13 mouse cellular contexts compared by ENCODE assay signal in genomic region chr16:31424416-31425187, GRCm38 (mm10). TPM values are rescaled to one million over a fixed set of nuclear protein-coding genes. Genes with fewer than 3 reads are reported as not detected.
A peak's percentile ranks its signal among the peaks of the same experiment; 100 is the strongest.
DNase-seq lines count a peak whose midpoint lies in the region; ATAC-seq and TF ChIP-seq lines count a peak whose summit lies in the region.
"Had no signal": no experiment of that assay in that cellular context is flagged by ENCODE, and none has a peak within 500 bp of the region (broad histone marks: within the 10 kb centered on the region; RNA-seq: fewer than 3 reads in every experiment).

No protein-coding gene starts in this region.

- TF ChIP-seq CTCF in heart, adult 2 months (IDR thresholded peaks at IDR 0.05), result no peak

- H3K27ac ChIP-seq in heart, adult 2 months, result no peak overlapping the region
- no peak overlapping the region for H3K27ac ChIP-seq in liver, embryonic 15.5 days (replicated peaks)
- H3K27ac ChIP-seq in limb, embryonic 10.5 days, result no peak overlapping the region
- H3K27ac ChIP-seq: heart, embryonic 15.5 days; midbrain, embryonic 15.5 days; stomach, embryonic 15.5 days had no signal

- 93% methylated on average over 4 of the region's 4 CpGs for WGBS in heart, adult 2 months
- WGBS in liver, embryonic 15.5 days (ENCODE audit: insufficient replicate concordance), result 52% methylated on average over 4 of the region's 4 CpGs
- 86% methylated on average over 4 of the region's 4 CpGs for WGBS in limb, embryonic 10.5 days

- H3K4me2 ChIP-seq in liver, embryonic 15.5 days, result peak overlapping the region; percentile 41
- H3K4me2 ChIP-seq: heart, embryonic 15.5 days; midbrain, embryonic 15.5 days; stomach, embryonic 15.5 days had no signal

- ATAC-seq in liver, embryonic 15.5 days (ENCODE audit: insufficient read depth), result no peak
- ATAC-seq: forebrain, embryonic 16.5 days; midbrain, embryonic 15.5 days had no signal

- no peaks in the 10 kb centered on the region for H3K36me3 ChIP-seq in heart, adult 2 months (ENCODE audit: control insufficient read depth, insufficient read depth, low read length)
- H3K36me3 ChIP-seq in liver, embryonic 15.5 days (replicated peaks), result no peaks in the 10 kb centered on the region
- H3K36me3 ChIP-seq in limb, embryonic 10.5 days, result no peaks in the 10 kb centered on the region
- H3K36me3 ChIP-seq: heart, embryonic 15.5 days; midbrain, embryonic 15.5 days; stomach, embryonic 15.5 days had no signal

- H3K79me2 ChIP-seq in heart, adult 2 months (replicated peaks; ENCODE audit: control insufficient read depth, insufficient read depth, low read length), result no peaks in the 10 kb centered on the region

- H3K9ac ChIP-seq in heart, adult 2 months (ENCODE audit: low read depth, low read length), result no peak overlapping the region
- no peak overlapping the region for H3K9ac ChIP-seq in liver, embryonic 15.5 days
- H3K9ac ChIP-seq: heart, embryonic 15.5 days; midbrain, embryonic 15.5 days; stomach, embryonic 15.5 days had no signal

- H3K4me1 ChIP-seq in heart, adult 2 months (ENCODE audit: control insufficient read depth, insufficient read depth, low read length), result no peaks in the 10 kb centered on the region
- peaks cover 43% of the 10 kb centered on the region for H3K4me1 ChIP-seq in liver, embryonic 15.5 days (replicated peaks)
- peaks cover 14% of the 10 kb centered on the region for H3K4me1 ChIP-seq in limb, embryonic 10.5 days
- H3K4me1 ChIP-seq: stomach, embryonic 15.5 days had no signal

- DNase-seq in heart, adult 11 months, result peak; percentile 86
- no peak for DNase-seq in heart, adult 2 months
- peak; percentile 25 for DNase-seq in R1 (ENCODE audit: low read depth, low spot score)
- DNase-seq in thymus, postnatal 4 days, result peak; percentile 22
- no peak for DNase-seq in limb, embryonic 10.5 days (ENCODE audit: low spot score)
- no peak for DNase-seq in heart, adult 9 months (ENCODE audit: low spot score in 2 of 2)
- no peak for DNase-seq in adrenal gland, postnatal 4 days (ENCODE audit: low spot score in 2 of 2)

- H3K4me3 ChIP-seq in heart, adult 2 months, result no peak overlapping the region
- H3K4me3 ChIP-seq in liver, embryonic 15.5 days (replicated peaks), result peak overlapping the region; percentile 32
- H3K4me3 ChIP-seq in limb, embryonic 10.5 days, result no peak overlapping the region
- H3K4me3 ChIP-seq: heart, embryonic 15.5 days; megakaryocyte, embryonic 14.5 days; midbrain, embryonic 15.5 days; stomach, embryonic 15.5 days had no signal

- intact Hi-C loops in heart, adult 2 months (cut with DNase I), result no loop called here

- no peak for TF ChIP-seq POLR2A in heart, adult 2 months (IDR thresholded peaks at IDR 0.05; ENCODE audit: insufficient read depth, low read depth, low read length)

- no peak for TF ChIP-seq EP300 in heart, adult 2 months (IDR thresholded peaks at IDR 0.05; ENCODE audit: insufficient read depth, low read depth, low read length)

- no peaks in the 10 kb centered on the region for H3K9me3 ChIP-seq in liver, embryonic 15.5 days (replicated peaks)
- no peaks in the 10 kb centered on the region for H3K9me3 ChIP-seq in limb, embryonic 10.5 days (replicated peaks)
- H3K9me3 ChIP-seq: heart, embryonic 15.5 days; megakaryocyte, embryonic 14.5 days; midbrain, embryonic 15.5 days; stomach, embryonic 15.5 days had no signal

- H3K27me3 ChIP-seq in heart, adult 2 months (ENCODE audit: control insufficient read depth, insufficient read depth, low read length), result peaks cover 7% of the 10 kb centered on the region
- peaks cover 27% of the 10 kb centered on the region for H3K27me3 ChIP-seq in liver, embryonic 15.5 days
- peaks cover 31% of the 10 kb centered on the region for H3K27me3 ChIP-seq in limb, embryonic 10.5 days (ENCODE audit: low read depth, poor library complexity, severe bottlenecking)

RNA-seq across cellular contexts. Expression of gene Bdh1, which starts 2.5 kb away (rescaled TPM):
- 100 to 1,000 TPM; 134 to 159 TPM for total RNA-seq in heart, adult 2 months (2021)
- 23.3 and 61.3 TPM in 2 replicates for polyA plus RNA-seq in heart, adult 2 months (2012; rRNA removed)
- 71.5 and 84.4 TPM in 2 replicates for polyA plus RNA-seq in liver, embryonic 15.5 days (2015; fragmentation: Nextera tagmentation; extraction: Ambion mirVana)
- 9.5 and 11.4 TPM in 2 replicates for polyA plus RNA-seq in limb, embryonic 10.5 days (2016; fragmentation: Nextera tagmentation; extraction: Ambion mirVana)
- total RNA-seq in adrenal gland, postnatal 4 days (2021), result 10 to 100 TPM; 11.1 to 63.3 TPM

Comparison
In these comparisons a context has a peak if more than half of its experiments do, and no peak if none do; other contexts are left out.
1. DNase-seq: peak in heart, adult 11 months (single experiment), R1 (single experiment) and thymus, postnatal 4 days (single experiment); none in heart, adult 2 months (0 of 2), limb, embryonic 10.5 days (single experiment), heart, adult 9 months (0 of 2) and adrenal gland, postnatal 4 days (0 of 2).